In genomic region chr12:44209141-44209823, GRCm38 (mm10) we compare ENCODE assay signal across 8 mouse cellular contexts. TPM values are rescaled to one million over a fixed set of nuclear protein-coding genes. Genes with fewer than 3 reads are reported as not detected.
DNase-seq lines count a peak whose midpoint lies in the region; ATAC-seq and TF ChIP-seq lines count a peak whose summit lies in the region.

No protein-coding gene starts in this region.

- H3K9me3 ChIP-seq in liver, embryonic 11.5 days (ENCODE audit: control insufficient read depth, low read length) = no peaks in the 10 kb centered on the region

- under 1% methylated on average over 37 of the region's 37 CpGs for WGBS in kidney, adult 2 months
- under 1% methylated on average over 37 of the region's 37 CpGs for WGBS in liver, embryonic 11.5 days

- TF ChIP-seq POLR2A in cortical plate, adult 2 months (IDR thresholded peaks at IDR 0.05; ENCODE audit: extremely low read depth, insufficient read depth, low read length) = no peak
- TF ChIP-seq POLR2A in kidney, adult 2 months (IDR thresholded peaks at IDR 0.05; ENCODE audit: low read depth, low read length) = no peak
- TF ChIP-seq POLR2A in myocyte (IDR thresholded peaks at IDR 0.05; ENCODE audit: insufficient read length, low read depth) = no peak

- peak overlapping the region; percentile 41 for H3K27ac ChIP-seq in cortical plate, adult 2 months (ENCODE audit: insufficient read depth, low read length)
- H3K27ac ChIP-seq in kidney, adult 2 months (ENCODE audit: insufficient read depth, low read depth, low read length) = peak overlapping the region; percentile 82
- H3K27ac ChIP-seq in liver, embryonic 11.5 days (ENCODE audit: low read depth, low read length) = peak overlapping the region; percentile 75

- peak overlapping the region; percentile 40 for H3ac ChIP-seq in myocyte (ENCODE audit: control insufficient read depth, insufficient read length)

- H3K4me1 ChIP-seq in cortical plate, adult 2 months (ENCODE audit: control insufficient read depth, insufficient read depth, low read length) = no peaks in the 10 kb centered on the region
- H3K4me1 ChIP-seq in kidney, adult 2 months (ENCODE audit: control insufficient read depth, insufficient read depth, low read length) = no peaks in the 10 kb centered on the region; the same call in 1 of the 2 replicates
- no peaks in the 10 kb centered on the region; the same call in 1 of the 2 replicates for H3K4me1 ChIP-seq in liver, embryonic 11.5 days (replicated peaks; ENCODE audit: control insufficient read depth, insufficient read depth, low read length)

- H3K4me3 ChIP-seq in cortical plate, adult 2 months (ENCODE audit: insufficient read depth, low read length) = peak overlapping the region; percentile 59
- peak overlapping the region; percentile 83 for H3K4me3 ChIP-seq in kidney, adult 2 months (ENCODE audit: insufficient read depth, low read depth, low read length)
- H3K4me3 ChIP-seq in liver, embryonic 11.5 days (ENCODE audit: low read depth, low read length) = peak overlapping the region; percentile 92
- peak overlapping the region; percentile 85 for H3K4me3 ChIP-seq in myocyte

- DNase-seq in 3T3-L1 (ENCODE audit: low read depth, low spot score) (peak; percentile 60), ZHBTc4 (ENCODE audit: low read depth, low spot score) (peak; percentile 54)
- peak; percentile 16 to 34 for DNase-seq in heart, adult 9 months (ENCODE audit: low spot score in 2 of 2)
- peak; percentile 89 for DNase-seq in kidney, adult 2 months
- DNase-seq in liver, embryonic 11.5 days (ENCODE audit: low spot score) = peak; percentile 44
- peak; percentile 40 for DNase-seq in urinary bladder, postnatal 14 days (ENCODE audit: low spot score)

- H3K79me2 ChIP-seq in myocyte (ENCODE audit: control insufficient read depth, insufficient read depth) = peaks cover 16% of the 10 kb centered on the region

- H3K4me2 ChIP-seq in liver, embryonic 11.5 days = peak overlapping the region; percentile 82
- H3K4me2 ChIP-seq in myocyte (ENCODE audit: low read depth) = peak overlapping the region; percentile 82

- peak overlapping the region; percentile 89 for H3K9ac ChIP-seq in liver, embryonic 11.5 days (ENCODE audit: low read depth, low read length)

- no peaks in the 10 kb centered on the region for H3K27me3 ChIP-seq in kidney, adult 2 months (replicated peaks; ENCODE audit: control insufficient read depth, insufficient read depth, low read length)
- H3K27me3 ChIP-seq in liver, embryonic 11.5 days (replicated peaks; ENCODE audit: control insufficient read depth, insufficient read depth, low read length) = no peaks in the 10 kb centered on the region
- no peaks in the 10 kb centered on the region for H3K27me3 ChIP-seq in myocyte (ENCODE audit: control insufficient read depth, insufficient read depth, insufficient read length)

- no peak for ATAC-seq in liver, embryonic 11.5 days (replicated peaks; ENCODE audit: low FRiP score)

- no peak for TF ChIP-seq CTCF in cortical plate, adult 2 months (IDR thresholded peaks at IDR 0.05; ENCODE audit: extremely low read depth, insufficient read depth, low read length)
- TF ChIP-seq CTCF in kidney, adult 2 months (conservative IDR thresholded peaks at IDR 0.05; ENCODE audit: insufficient read depth, insufficient read length, low read depth, low read length) = no peak

- H3K36me3 ChIP-seq in kidney, adult 2 months (ENCODE audit: control insufficient read depth, insufficient read depth, low read length) = peaks cover 3% of the 10 kb centered on the region; the same call in 1 of the 2 replicates
- 0 out of 2 replicates have a peak, but pooled peaks cover 2% of the 10 kb centered on the region for H3K36me3 ChIP-seq in liver, embryonic 11.5 days (ENCODE audit: control insufficient read depth, insufficient read depth, low read length)
- peaks cover 12% of the 10 kb centered on the region for H3K36me3 ChIP-seq in myocyte (ENCODE audit: control insufficient read depth, insufficient read depth)

TF ChIP-seq in myocyte, 11 proteins besides CTCF, POLR2A, EP300 and RAD21:
- TF ChIP-seq TCF12 (IDR thresholded peaks at IDR 0.05; ENCODE audit: insufficient read depth, poor library complexity, severe bottlenecking) (no peak), MYOG (IDR thresholded peaks at IDR 0.05; ENCODE audit: control insufficient read depth in 1 of 3, insufficient read depth in 1 of 3, insufficient read length in 2 of 3, low read depth in 2 of 3) (no peak), TCF3 (IDR thresholded peaks at IDR 0.05; ENCODE audit: insufficient read length, low read depth) (no peak), POLR2AphosphoS2 (IDR thresholded peaks at IDR 0.05; ENCODE audit: insufficient read length, low read depth) (no peak), REST (IDR thresholded peaks at IDR 0.05; ENCODE audit: insufficient read depth, insufficient read length) (no peak), CEBPB (IDR thresholded peaks at IDR 0.05; ENCODE audit: insufficient read depth, poor library complexity, severe bottlenecking) (no peak), E2F4 (IDR thresholded peaks at IDR 0.05; ENCODE audit: insufficient read depth) (no peak), USF1 (IDR thresholded peaks at IDR 0.05; ENCODE audit: low read depth) (no peak), SRF (IDR thresholded peaks at IDR 0.05; ENCODE audit: control insufficient read depth, insufficient read length, low read depth) (no peak), MYOD1 (IDR thresholded peaks at IDR 0.05; ENCODE audit: control insufficient read depth in 1 of 3, insufficient read length in 2 of 3, low read depth in 2 of 3) (no peak), MAX (IDR thresholded peaks at IDR 0.05; ENCODE audit: low read depth) (no peak)

RNA-seq across cellular contexts. Expression of gene Dnajb9, which starts 0.8 kb away (rescaled TPM):
- polyA plus RNA-seq in cortical plate, adult 2 months (2012; rRNA removed) = 25.0 and 25.2 TPM in 2 replicates
- 4.5 and 7.1 TPM in 2 replicates for polyA plus RNA-seq in kidney, adult 2 months (2012; rRNA removed)
- polyA plus RNA-seq in liver, embryonic 11.5 days (2014; fragmentation: Nextera tagmentation; extraction: Ambion mirVana) = 19.8 and 22.4 TPM in 2 replicates
- 10.3 TPM for polyA plus RNA-seq in myocyte (2012; fragmentation: generic; extraction: Trizol)

RNA-seq across cellular contexts. Expression of gene Pnpla8, which starts 11.9 kb away (rescaled TPM):
- polyA plus RNA-seq in cortical plate, adult 2 months (2012; rRNA removed) = 85.4 and 90.8 TPM in 2 replicates
- polyA plus RNA-seq in kidney, adult 2 months (2012; rRNA removed) = 23.1 and 29.3 TPM in 2 replicates
- polyA plus RNA-seq in liver, embryonic 11.5 days (2014; fragmentation: Nextera tagmentation; extraction: Ambion mirVana) = 29.3 and 40.0 TPM in 2 replicates
- polyA plus RNA-seq in myocyte (2012; fragmentation: generic; extraction: Trizol) = 13.9 TPM

Comparison
In these comparisons a context has a peak if more than half of its experiments do, and no peak if none do; other contexts are left out.
1. DNase-seq: peak in every context shown above with its lines; median percentile 89 in kidney, adult 2 months; 60 in 3T3-L1; 54 in ZHBTc4; 44 in liver, embryonic 11.5 days; 40 in urinary bladder, postnatal 14 days; 25 in heart, adult 9 months.